In genomic region chr8:87830200-87830599, GRCm38 (mm10) we compare ENCODE assay signal across 9 mouse cellular contexts.
DNase-seq lines count a peak whose midpoint lies in the region; ATAC-seq and TF ChIP-seq lines count a peak whose summit lies in the region.
"Had no signal": no experiment of that assay in that cellular context is flagged by ENCODE, and none has a peak within 500 bp of the region (broad histone marks: within the 10 kb centered on the region; RNA-seq: fewer than 3 reads in every experiment).

No protein-coding gene starts in this region.

- TF ChIP-seq CTCF in liver, adult 2 months (IDR thresholded peaks at IDR 0.05; ENCODE audit: low read depth, low read length) = 0 out of 2 replicates have a peak, but pooled peaks have one; percentile 27
- TF ChIP-seq CTCF in hindbrain, postnatal 0 days (IDR thresholded peaks at IDR 0.05; ENCODE audit: low read depth) = peak; percentile 73

- no peaks in the 10 kb centered on the region for H3K79me2 ChIP-seq in liver, adult 2 months (ENCODE audit: control insufficient read depth, insufficient read depth, low read length)

- H3K4me1 ChIP-seq in forebrain, embryonic 11.5 days (replicated peaks; ENCODE audit: control insufficient read depth, insufficient read depth, low read length) = peaks cover 49% of the 10 kb centered on the region
- H3K4me1 ChIP-seq in forebrain, embryonic 15.5 days = peaks cover 55% of the 10 kb centered on the region
- H3K4me1 ChIP-seq in liver, adult 2 months (ENCODE audit: control insufficient read depth, insufficient read depth, low read length) = no peaks in the 10 kb centered on the region
- peaks cover 22% of the 10 kb centered on the region for H3K4me1 ChIP-seq in liver, embryonic 11.5 days (replicated peaks; ENCODE audit: control insufficient read depth, insufficient read depth, low read length)
- H3K4me1 ChIP-seq in hindbrain, postnatal 0 days (ENCODE audit: insufficient read depth, low read length) = peaks cover 51% of the 10 kb centered on the region

- ATAC-seq in forebrain, embryonic 11.5 days (replicated peaks; ENCODE audit: low FRiP score) = no peak
- no peak for ATAC-seq in forebrain, embryonic 15.5 days (replicated peaks)
- ATAC-seq in liver, embryonic 11.5 days (replicated peaks; ENCODE audit: low FRiP score) = no peak
- no peak for ATAC-seq in hindbrain, postnatal 0 days

- H3K9ac ChIP-seq in forebrain, embryonic 11.5 days (ENCODE audit: low read length) = no peak overlapping the region
- no peak overlapping the region for H3K9ac ChIP-seq in forebrain, embryonic 15.5 days (replicated peaks)
- H3K9ac ChIP-seq in liver, adult 2 months (ENCODE audit: low read depth, low read length) = no peak overlapping the region
- no peak overlapping the region for H3K9ac ChIP-seq in liver, embryonic 11.5 days (ENCODE audit: low read depth, low read length)
- H3K9ac ChIP-seq in hindbrain, postnatal 0 days (replicated peaks; ENCODE audit: low read length) = no peak overlapping the region
- H3K9ac ChIP-seq: limb, embryonic 15.5 days had no signal

- no peaks in the 10 kb centered on the region for H3K36me3 ChIP-seq in forebrain, embryonic 11.5 days (ENCODE audit: control insufficient read depth, insufficient read depth, low read length)
- H3K36me3 ChIP-seq in forebrain, embryonic 15.5 days = no peaks in the 10 kb centered on the region
- no peaks in the 10 kb centered on the region for H3K36me3 ChIP-seq in liver, adult 2 months (ENCODE audit: control insufficient read depth, insufficient read depth, low read length)
- H3K36me3 ChIP-seq in liver, embryonic 11.5 days (ENCODE audit: control insufficient read depth, insufficient read depth, low read length) = no peaks in the 10 kb centered on the region
- H3K36me3 ChIP-seq in hindbrain, postnatal 0 days (ENCODE audit: insufficient read depth, low read length) = no peaks in the 10 kb centered on the region
- H3K36me3 ChIP-seq: limb, embryonic 15.5 days had no signal

- WGBS in forebrain, embryonic 11.5 days = 8% methylated on average over 6 of the region's 6 CpGs
- 9% methylated on average over 6 of the region's 6 CpGs for whole genome bisulfite sequencing in forebrain, embryonic 15.5 days
- 33% methylated on average over 6 of the region's 6 CpGs for WGBS in liver, adult 2 months
- 19% methylated on average over 6 of the region's 6 CpGs for WGBS in liver, embryonic 11.5 days
- 28% methylated on average over 6 of the region's 6 CpGs for WGBS in hindbrain, postnatal 0 days

- no peak overlapping the region for H3K4me2 ChIP-seq in forebrain, embryonic 11.5 days (ENCODE audit: low read depth, low read length, severe bottlenecking)
- no peak overlapping the region for H3K4me2 ChIP-seq in forebrain, embryonic 15.5 days (replicated peaks)
- H3K4me2 ChIP-seq in liver, embryonic 11.5 days = no peak overlapping the region
- H3K4me2 ChIP-seq in hindbrain, postnatal 0 days (ENCODE audit: low read depth, low read length) = no peak overlapping the region
- H3K4me2 ChIP-seq: limb, embryonic 15.5 days had no signal

- H3K27ac ChIP-seq in forebrain, embryonic 11.5 days (ENCODE audit: low read depth, low read length) = peak overlapping the region; percentile 97; the same call in 1 of the 2 replicates
- no peak overlapping the region for H3K27ac ChIP-seq in forebrain, embryonic 15.5 days (replicated peaks)
- no peak overlapping the region for H3K27ac ChIP-seq in liver, adult 2 months (replicated peaks; ENCODE audit: insufficient read depth, low read depth, low read length)
- H3K27ac ChIP-seq in liver, embryonic 11.5 days (ENCODE audit: low read depth, low read length) = no peak overlapping the region
- H3K27ac ChIP-seq in hindbrain, postnatal 0 days = no peak overlapping the region
- H3K27ac ChIP-seq: limb, embryonic 15.5 days had no signal

- no peaks in the 10 kb centered on the region for H3K27me3 ChIP-seq in forebrain, embryonic 11.5 days (ENCODE audit: control insufficient read depth, insufficient read depth, low read length)
- no peaks in the 10 kb centered on the region for H3K27me3 ChIP-seq in forebrain, embryonic 15.5 days
- H3K27me3 ChIP-seq in liver, adult 2 months (ENCODE audit: control insufficient read depth, insufficient read depth, low read length) = no peaks in the 10 kb centered on the region
- peaks cover 3% of the 10 kb centered on the region; the same call in 1 of the 2 replicates for H3K27me3 ChIP-seq in liver, embryonic 11.5 days (replicated peaks; ENCODE audit: control insufficient read depth, insufficient read depth, low read length)
- H3K27me3 ChIP-seq in hindbrain, postnatal 0 days (ENCODE audit: insufficient read depth, low read length) = no peaks in the 10 kb centered on the region
- H3K27me3 ChIP-seq: limb, embryonic 15.5 days had no signal

- peak; percentile 79 for DNase-seq in forebrain, embryonic 11.5 days (ENCODE audit: low spot score)
- no peak for DNase-seq in liver, adult 2 months (ENCODE audit: extremely low read depth, low read depth, low spot score)
- no peak for DNase-seq in liver, embryonic 11.5 days (ENCODE audit: low spot score)
- peak; percentile 38 for DNase-seq in MN1 (ENCODE audit: low spot score)
- peak; percentile 51 for DNase-seq in hindbrain, postnatal 0 days (ENCODE audit: low spot score)
- no peak for DNase-seq in spleen, adult 18-20 months
- no peak for DNase-seq in frontal cortex, adult 2 months (ENCODE audit: extremely low spot score in 1 of 2, low spot score in 1 of 2)

- H3K4me3 ChIP-seq in forebrain, embryonic 11.5 days (ENCODE audit: low read depth, low read length) = no peak overlapping the region
- no peak overlapping the region for H3K4me3 ChIP-seq in forebrain, embryonic 15.5 days
- no peak overlapping the region for H3K4me3 ChIP-seq in liver, adult 2 months (ENCODE audit: insufficient read depth, low read depth, low read length)
- no peak overlapping the region for H3K4me3 ChIP-seq in liver, embryonic 11.5 days (ENCODE audit: low read depth, low read length)
- no peak overlapping the region for H3K4me3 ChIP-seq in hindbrain, postnatal 0 days (ENCODE audit: low read length)
- H3K4me3 ChIP-seq: limb, embryonic 15.5 days had no signal

- H3K9me3 ChIP-seq in forebrain, embryonic 11.5 days (ENCODE audit: control insufficient read depth, low read length) = no peaks in the 10 kb centered on the region
- no peaks in the 10 kb centered on the region for H3K9me3 ChIP-seq in forebrain, embryonic 15.5 days
- no peaks in the 10 kb centered on the region for H3K9me3 ChIP-seq in liver, embryonic 11.5 days (ENCODE audit: control insufficient read depth, low read length)
- H3K9me3 ChIP-seq in hindbrain, postnatal 0 days (ENCODE audit: low read length) = no peaks in the 10 kb centered on the region
- H3K9me3 ChIP-seq: limb, embryonic 15.5 days had no signal

- TF ChIP-seq POLR2A in liver, adult 2 months (IDR thresholded peaks at IDR 0.05; ENCODE audit: extremely low read depth, insufficient read depth, low read length) = no peak

Comparison
In these comparisons a context has a peak if more than half of its experiments do, and no peak if none do; other contexts are left out.
1. DNase-seq: peak in forebrain, embryonic 11.5 days (single experiment), MN1 (single experiment) and hindbrain, postnatal 0 days (single experiment); none in liver, adult 2 months (single experiment), liver, embryonic 11.5 days (single experiment), spleen, adult 18-20 months (0 of 2) and frontal cortex, adult 2 months (0 of 2).